Mouse (Mus musculus): ENCODE results near the gene Dhtkd1.
A peak's percentile ranks its signal among the peaks of the same experiment; 100 is the strongest.
"Not testable (repeated sequence)": the region's sequence is repeated elsewhere in the genome, so short reads cannot be mapped to it uniquely, and the experiment has no call there.

The Dhtkd1 gene

DNA sequence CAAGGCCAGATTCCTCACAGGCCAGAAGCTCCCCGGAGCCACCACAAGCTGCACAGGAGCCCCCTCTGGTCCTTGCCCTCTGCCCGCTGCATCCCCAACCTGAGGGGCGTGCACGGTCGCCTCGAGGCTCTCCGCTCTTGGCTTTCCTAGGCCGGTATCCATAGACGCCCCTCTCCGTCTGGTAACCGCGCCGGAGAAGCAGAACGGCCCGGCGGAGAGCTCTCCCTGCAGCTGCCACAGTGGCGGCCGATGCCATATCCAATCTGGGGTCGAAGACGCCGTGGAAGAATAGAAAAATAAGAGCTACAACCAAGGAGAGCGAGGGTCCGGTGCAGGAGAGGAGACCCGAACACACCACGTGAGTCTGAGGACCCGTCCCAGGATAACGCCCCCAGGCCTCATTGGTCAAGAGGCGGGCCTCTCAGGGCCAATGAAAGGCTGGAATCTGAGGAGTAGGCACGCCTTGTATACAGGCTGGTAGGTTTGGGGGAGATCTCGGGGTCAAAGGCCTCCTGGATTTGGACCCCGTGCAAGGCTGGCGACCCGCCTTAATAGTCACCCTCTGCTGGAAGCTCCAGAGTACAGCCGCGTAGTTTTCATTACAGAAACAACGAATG is at the start of gene Dhtkd1:
Gene Dhtkd1, minus strand, starts transcription at position 377 of the 617 bp plus-strand sequence.
- peak; percentile 52 to 61 for DNase-seq

DNA sequence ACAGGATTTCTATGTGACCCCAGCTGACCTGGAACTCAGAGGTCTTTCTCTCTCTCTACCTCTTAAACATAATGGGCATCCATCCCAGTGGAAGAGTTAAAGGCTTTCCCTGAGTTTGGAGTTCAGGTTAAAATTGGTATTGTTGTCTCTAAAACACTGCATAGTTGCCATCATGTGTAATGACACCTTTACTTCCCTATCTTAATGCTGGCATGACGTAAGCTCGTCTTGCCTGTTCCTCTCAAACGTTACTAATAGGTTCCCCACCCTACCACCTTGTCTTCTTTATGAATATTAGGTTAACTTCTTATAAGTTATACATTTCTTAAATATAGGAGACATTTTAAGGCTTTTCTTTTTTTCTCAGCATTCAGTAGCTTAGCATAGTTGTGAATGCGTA is 34.9 kb upstream of the Dhtkd1 start:
- DNase-seq = no peak

DNA sequence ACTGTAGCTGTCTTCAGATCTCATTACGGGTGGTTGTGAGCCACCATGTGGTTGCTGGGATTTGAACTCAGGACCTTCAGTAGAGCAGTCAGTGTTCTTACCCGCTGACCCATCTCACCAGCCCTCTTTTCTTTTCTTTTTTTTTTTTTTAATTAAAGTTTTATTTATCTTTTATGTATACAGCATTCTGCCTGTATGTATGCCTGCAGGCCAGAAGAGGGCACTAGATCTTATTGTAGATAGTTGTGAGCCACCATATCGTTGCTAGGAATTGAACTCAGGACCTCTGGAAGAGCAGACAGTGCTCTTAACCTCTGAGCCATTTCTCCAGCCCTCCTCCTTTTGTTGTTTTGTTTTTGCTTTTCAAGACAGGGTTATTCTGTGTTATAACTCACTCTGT is 28.0 kb upstream of the Dhtkd1 start:
- DNase-seq = not testable (repeated sequence)

- DNase-seq = no peak
Measured at GRCm38 (mm10) chr2:5965972-5966371, 23.4 kb upstream of the Dhtkd1 start.

DNA sequence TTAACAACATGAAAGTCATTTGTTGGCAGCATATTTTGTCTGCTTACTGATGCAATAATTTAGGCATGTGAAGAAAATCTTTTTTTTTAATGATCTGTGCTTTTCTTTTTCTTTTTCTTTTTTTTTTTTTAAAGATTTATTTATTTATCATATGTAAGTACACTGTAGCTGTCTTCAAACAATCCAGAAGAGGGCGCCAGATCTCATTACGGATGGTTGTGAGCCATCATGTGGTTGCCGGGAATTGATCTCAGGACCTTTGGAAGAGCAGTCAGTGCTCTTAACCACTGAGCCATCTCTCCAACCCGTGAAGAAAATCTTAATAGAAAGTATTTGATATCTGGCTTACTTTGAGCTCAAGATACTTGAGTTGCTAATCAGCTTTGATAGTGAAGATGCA is 21.1 kb upstream of the Dhtkd1 start:
- DNase-seq = not testable (repeated sequence)

GRCm38 (mm10) chr2:5962265-5962664 is 19.7 kb upstream of the Dhtkd1 start:
- DNase-seq = no peak

GRCm38 (mm10) chr2:5957705-5958104 is 15.1 kb upstream of the Dhtkd1 start:
- DNase-seq = no peak

GRCm38 (mm10) chr2:5951621-5952211 is 9.1 kb upstream of the Dhtkd1 start:
- DNase-seq = no peak

GRCm38 (mm10) chr2:5950766-5951595 is 8.4 kb upstream of the Dhtkd1 start, which contains the start of gene Upf2:
Gene Upf2 (plus strand): TSS chr2:5951469.
- DNase-seq = peak; percentile 93 to 96

- DNase-seq = peak; percentile 16 to 50
Measured at GRCm38 (mm10) chr2:5950305-5950704, 7.7 kb upstream of the Dhtkd1 start.

DNA sequence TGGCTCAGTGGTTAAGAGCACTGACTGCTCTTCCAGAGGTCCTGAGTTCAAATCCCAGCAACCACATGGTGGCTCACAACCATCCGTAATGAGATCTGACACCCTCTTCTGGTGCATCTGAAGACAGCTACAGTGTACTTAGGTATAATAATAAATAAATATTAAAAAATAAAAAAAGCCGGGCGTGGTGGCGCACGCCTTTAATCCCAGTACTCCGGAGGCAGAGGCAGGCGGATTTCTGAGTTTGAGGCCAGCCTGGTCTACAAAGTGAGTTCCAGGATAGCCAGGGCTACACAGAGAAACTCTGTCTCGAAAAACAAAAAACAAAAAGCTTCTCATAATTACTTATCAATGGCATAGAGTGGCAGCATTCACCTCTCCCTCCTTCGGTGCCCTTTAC is 7.2 kb upstream of the Dhtkd1 start:
- DNase-seq = not testable (repeated sequence)

DNA sequence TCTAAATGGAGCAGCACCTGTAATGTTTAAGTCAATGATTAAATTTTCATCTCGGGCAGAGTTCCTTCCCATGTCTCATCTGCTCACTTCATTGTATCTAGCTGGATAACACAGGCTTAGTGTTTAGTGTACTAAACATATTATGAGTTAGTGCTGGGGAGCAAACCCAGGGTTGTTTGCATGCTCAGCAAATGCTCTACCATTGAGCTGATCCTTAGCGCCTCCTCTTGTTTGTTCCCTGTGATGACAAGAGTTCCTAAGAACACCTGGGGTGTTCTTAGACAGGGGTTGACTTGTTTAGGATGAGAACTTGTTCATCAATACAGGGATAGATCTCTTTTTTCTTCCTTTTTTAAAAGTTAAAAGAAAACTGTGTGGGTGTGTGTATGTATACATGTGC is 6.4 kb upstream of the Dhtkd1 start:
- DNase-seq = no peak

DNA sequence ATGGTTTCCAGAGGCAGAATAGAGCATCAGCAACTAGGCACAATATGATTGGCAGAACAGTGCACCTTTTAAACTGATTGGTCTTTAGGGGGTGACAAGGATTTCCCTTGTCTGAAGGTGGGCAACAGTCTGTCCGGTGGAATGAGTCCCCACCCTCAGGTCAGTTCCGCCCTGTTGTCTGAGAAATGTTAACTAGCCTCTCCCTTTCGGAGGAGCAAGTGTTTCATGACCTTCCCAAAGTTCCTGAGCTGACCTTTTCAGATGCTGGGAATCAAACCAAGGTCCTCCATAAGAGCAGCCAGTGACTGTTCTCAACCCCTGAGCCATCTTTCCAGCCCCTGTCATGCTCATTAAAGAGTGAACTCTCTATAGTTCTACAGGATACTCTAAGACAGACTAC is 4.3 kb upstream of the Dhtkd1 start:
- no peak for DNase-seq

DNA sequence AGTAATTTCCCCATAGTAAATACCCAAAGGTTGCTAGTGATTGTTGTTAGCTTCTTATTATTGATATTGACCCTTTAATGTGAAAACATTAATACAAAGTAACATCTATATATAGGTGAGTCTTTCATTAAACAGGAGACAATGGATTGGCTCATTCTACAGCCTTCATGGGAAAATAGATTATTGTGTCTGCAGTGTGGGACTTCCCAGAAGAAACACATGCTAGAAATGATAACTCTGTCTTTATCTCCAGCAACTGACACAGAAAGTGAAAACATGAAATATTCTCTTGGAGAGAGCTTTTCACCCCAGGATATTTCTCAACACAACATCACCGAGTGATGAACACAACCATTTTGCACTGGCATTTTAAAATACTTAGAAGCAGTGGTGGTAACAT is 3.0 kb upstream of the Dhtkd1 start:
- no peak for DNase-seq

- DNase-seq = no peak
Measured at GRCm38 (mm10) chr2:5943071-5943470, 479 bp upstream of the Dhtkd1 start.

DNA sequence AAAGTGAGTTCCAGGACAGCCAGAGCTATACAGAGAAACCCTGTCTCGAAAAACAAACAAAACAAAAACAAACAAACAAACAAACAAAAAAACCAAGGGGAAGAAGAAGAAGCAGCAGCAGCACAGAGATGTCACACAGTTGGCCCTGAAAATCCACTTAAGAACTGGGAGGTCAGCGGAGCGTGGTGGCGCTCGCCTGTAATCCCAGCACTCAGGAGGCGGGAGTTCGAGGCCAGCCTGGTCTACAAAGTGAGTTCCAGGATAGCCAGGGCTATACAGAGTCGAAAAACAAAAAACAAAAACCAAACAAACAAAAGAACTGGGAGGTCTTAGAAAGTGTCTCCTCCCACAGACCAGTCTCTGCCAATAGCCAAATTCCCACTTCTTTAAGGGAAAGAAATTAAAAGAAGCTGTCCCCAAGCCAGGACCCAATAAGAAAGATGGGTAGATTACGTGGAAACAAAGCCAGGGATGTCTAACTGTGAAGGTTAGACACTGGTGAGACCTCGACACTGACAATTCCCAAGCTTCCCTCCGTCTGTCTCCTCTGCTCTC is 654 bp downstream of the Dhtkd1 start:
- DNase-seq = peak in 1 of 2 experiments; percentile 12

DNA sequence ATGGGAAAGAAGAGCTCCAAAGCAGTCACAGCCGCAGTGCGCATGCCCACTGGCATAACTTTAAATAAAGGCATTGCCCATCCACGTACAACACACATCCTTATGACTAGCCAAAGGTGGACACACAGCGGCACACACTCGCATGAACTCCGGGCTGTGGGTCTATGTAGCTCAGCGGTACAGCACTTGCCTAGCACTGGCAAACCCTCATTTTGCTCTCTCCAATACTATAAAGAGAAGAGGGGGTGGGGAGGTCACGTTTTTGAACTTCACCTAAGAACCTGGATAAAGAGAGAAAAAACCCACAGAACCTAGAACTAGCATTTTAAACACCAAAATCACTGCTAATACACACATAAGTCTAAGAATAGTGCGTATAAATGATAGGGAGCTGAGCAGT is 1.7 kb downstream of the Dhtkd1 start:
- DNase-seq = no peak

- DNase-seq = no peak
Measured at GRCm38 (mm10) chr2:5939911-5940310, 2.7 kb downstream of the Dhtkd1 start.

DNA sequence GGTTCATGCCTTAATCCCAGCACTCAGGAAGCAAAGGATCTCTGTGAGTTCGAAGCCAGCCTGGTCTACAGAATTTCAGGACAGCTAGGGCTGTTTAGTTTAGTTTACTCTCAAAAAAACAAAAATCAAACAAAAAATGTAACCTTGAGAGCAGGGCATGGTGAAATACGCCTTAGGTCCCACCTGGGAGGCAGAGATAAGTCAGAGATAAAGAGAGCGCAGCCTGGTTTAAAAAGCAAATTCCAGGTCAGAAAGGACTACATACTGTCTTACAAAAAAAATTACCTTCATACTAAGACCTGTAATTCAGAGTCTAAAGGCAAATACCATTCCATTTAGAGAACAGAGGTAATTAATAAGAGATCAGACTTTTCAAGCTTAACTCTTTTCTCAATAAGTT is 3.3 kb downstream of the Dhtkd1 start:
- no peak for DNase-seq

DNA sequence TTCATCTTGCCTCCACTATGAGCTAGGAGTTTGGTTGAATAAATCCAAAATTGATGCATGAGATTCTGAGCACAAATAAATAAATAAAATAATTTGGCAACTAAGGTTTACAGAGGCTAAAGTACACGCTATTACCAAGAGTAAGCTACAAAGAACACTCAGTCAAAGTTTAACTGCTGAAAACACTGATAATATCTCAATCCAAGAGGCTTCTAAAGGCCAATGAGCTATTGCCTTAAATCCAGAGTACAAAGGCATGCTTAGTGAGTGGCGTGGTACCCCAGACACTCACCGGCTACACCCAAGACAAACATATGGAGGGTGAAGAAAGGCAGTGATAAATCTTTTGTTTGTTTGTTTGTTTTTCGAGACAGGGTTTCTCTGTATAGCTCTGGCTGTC is 6.0 kb downstream of the Dhtkd1 start:
- no peak for DNase-seq

DNA sequence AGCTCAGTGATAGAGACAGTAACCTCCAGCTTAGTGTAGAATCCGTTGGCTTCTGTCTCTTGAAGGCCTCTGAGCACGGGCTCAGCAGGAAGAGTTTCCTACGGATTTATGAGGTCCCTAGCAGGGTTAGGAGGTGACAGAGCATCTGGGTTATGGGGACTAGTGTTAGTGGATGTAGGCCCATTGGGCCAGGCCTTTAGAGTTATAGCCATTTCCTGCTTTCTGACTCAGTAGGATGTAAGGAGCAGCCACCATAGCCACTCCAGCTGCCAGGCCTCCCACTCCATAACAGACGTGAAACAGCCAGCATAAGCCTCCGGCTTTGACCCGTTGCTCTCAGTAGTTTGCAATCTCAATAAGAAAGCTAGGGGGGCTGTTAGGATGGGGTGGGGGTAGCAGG is 6.5 kb downstream of the Dhtkd1 start:
- DNase-seq = no peak

GRCm38 (mm10) chr2:5934936-5935335 is 7.7 kb downstream of the Dhtkd1 start:
- DNase-seq = no peak

DNA sequence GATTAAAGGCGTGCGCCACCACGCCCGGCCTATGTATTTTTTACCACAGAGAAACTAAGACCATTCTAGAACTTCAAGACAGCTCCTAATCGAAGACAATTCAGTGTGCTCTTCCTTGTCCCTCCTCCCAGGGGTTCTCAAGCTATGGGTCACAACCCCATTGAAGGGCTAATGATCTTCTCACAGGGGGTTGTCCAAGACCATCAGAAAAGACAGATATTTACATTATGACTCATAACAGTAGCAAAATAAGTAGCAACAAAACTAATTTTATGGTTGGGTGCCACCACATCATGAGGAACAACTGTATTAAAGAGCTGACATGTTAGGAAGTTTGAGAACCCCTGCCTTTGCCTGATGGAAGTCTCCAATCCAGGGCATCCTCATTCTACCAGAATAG is 10.7 kb downstream of the Dhtkd1 start:
- DNase-seq = no peak
